Mouse (Mus musculus): ENCODE measurements around the gene Wtap. TPM values are rescaled to one million over a fixed set of nuclear protein-coding genes. Genes with fewer than 3 reads are reported as not detected.

The Wtap gene
- total RNA-seq, 2 experiments from 2014 or later = 24.2 to 25.7 TPM

Other genes with a start within 250 kb of the Wtap start
- gene Igf2r, start 224.5 kb downstream of the Wtap start, total RNA-seq (2021) = 10 to 100 TPM; 42.4 to 43.3 TPM
- gene Mas1, start 126.0 kb downstream of the Wtap start, total RNA-seq (2021) = under 1 TPM in 1 of 2 experiments, not detected in 1; 0.19 TPM
- gene Mrgprh, start 118.1 kb downstream of the Wtap start, total RNA-seq (2021) = 1 to 10 TPM; 4.4 to 4.7 TPM
- under 1 TPM; 0.18 to 0.31 TPM for gene Pnldc1, start 83.9 kb downstream of the Wtap start, total RNA-seq (2021)
- 100 to 1,000 TPM; 167 to 180 TPM for gene Tcp1, start 78.5 kb downstream of the Wtap start, total RNA-seq (2021)
- gene Mrpl18, start 77.8 kb downstream of the Wtap start, total RNA-seq (2021) = 100 to 1,000 TPM; 103 to 121 TPM
- not detected for gene Acat3, start 53.6 kb downstream of the Wtap start, total RNA-seq (2021)
- gene Acat2, start 33.4 kb downstream of the Wtap start, total RNA-seq (2021) = 1 to 10 TPM; 3.0 to 3.1 TPM
- gene Sod2, start 12.7 kb upstream of the Wtap start, total RNA-seq (2021) = 100 to 1,000 TPM; 418 to 433 TPM
- gene Gpr31b, start 58.1 kb upstream of the Wtap start, total RNA-seq (2021) = not detected
- gene Tcp10b, start 66.9 kb upstream of the Wtap start, total RNA-seq (2021) = under 1 TPM; 0.25 to 0.38 TPM
- gene Unc93a, start 137.6 kb upstream of the Wtap start, total RNA-seq (2021) = not detected
- not detected for gene Smok2a, start 227.0 kb upstream of the Wtap start, total RNA-seq (2021)
- gene Smok2b, start 236.1 kb upstream of the Wtap start, total RNA-seq (2021) = not detected